Mouse (Mus musculus) testis, adult 2 months (tissue): ENCODE data around the gene Hist2h2be. TPM values are rescaled to one million over a fixed set of nuclear protein-coding genes. Genes with fewer than 3 reads are reported as not detected.
A peak's percentile ranks its signal among the peaks of the same experiment; 100 is the strongest.

Experiments used
- H3K27ac ChIP-seq: fragments of 200-500 bp; 2 replicates; pipeline ENCODE4 v1.5.1; 2012; ENCODE audit warnings: low read depth, low read length; ENCODE audit not compliant: control insufficient read depth, insufficient read depth
- H3K27me3 ChIP-seq: fragments of 200-500 bp; 2 replicates; pipeline ENCODE4 v1.6.1; 2012; ENCODE audit warnings: mild to moderate bottlenecking, low read length, moderate library complexity; ENCODE audit not compliant: control insufficient read depth, insufficient read depth
- H3K36me3 ChIP-seq: fragments of 200-500 bp; 2 replicates; pipeline ENCODE4 v1.6.1; 2012; ENCODE audit warnings: mild to moderate bottlenecking, low read length; ENCODE audit not compliant: control insufficient read depth, insufficient read depth
- H3K4me1 ChIP-seq: fragments of 200-500 bp; 2 replicates; pipeline ENCODE4 v1.6.1; 2012; ENCODE audit warnings: low read length; ENCODE audit not compliant: control insufficient read depth, insufficient read depth
- H3K4me3 ChIP-seq: fragments of 200-500 bp; 2 replicates; pipeline ENCODE4 v1.5.1; 2012; ENCODE audit warnings: low read depth, mild to moderate bottlenecking, low read length, moderate library complexity, mixed read lengths; ENCODE audit not compliant: control insufficient read depth
- CTCF ChIP-seq: fragments of 200-500 bp; IDR thresholded peaks from 2 replicates; pipeline ENCODE4 v1.5.1; 2012; ENCODE audit warnings: low read depth, mild to moderate bottlenecking, inconsistent platforms, low read length, moderate library complexity; ENCODE audit not compliant: control insufficient read depth, insufficient read depth, insufficient replicate concordance
- POLR2A ChIP-seq: fragments of 200-500 bp; IDR thresholded peaks from 2 replicates; pipeline ENCODE4 v1.6.1; 2012; ENCODE audit warnings: low read depth, mild to moderate bottlenecking, inconsistent platforms, low read length, moderate library complexity; ENCODE audit not compliant: control insufficient read depth
- polyA plus RNA-seq: library from polyadenylated mRNA; depleted of rRNA; stranded (reverse); fragments of >200 nt; gene quantifications from 2 replicates; pipeline ENCODE4 v1.2.3, GENCODE M21; 2012

Hist2h2be gene
- polyA plus RNA-seq, 1 experiment = 13.0 TPM

DNA sequence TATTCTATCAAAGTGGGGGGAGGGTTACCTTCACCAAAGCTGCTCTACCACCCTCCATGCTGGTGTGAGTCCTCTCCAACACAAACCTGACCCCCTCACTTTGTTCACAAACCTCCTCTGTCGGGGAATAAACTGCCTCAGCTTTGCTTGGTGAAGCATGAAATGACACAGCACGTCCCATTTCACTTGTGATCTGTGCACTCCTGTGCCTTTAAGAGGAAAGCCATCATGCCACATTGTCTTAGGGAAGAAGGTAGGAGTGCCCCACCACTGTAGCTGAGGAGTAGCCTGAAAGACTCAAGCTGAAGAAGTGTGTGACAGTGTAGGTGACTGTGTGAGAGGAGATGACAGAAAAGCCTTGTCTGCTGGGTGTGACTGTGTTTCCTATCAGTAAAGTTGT, 4.5 kb downstream of the Hist2h2be start:
- H3K4me3 ChIP-seq = no peak overlapping the region
- no peaks in the 10 kb centered on the region for H3K36me3 ChIP-seq
- no peaks in the 10 kb centered on the region for H3K27me3 ChIP-seq
- H3K27ac ChIP-seq = no peak overlapping the region
- no peaks in the 10 kb centered on the region; the same call in 1 of the 2 replicates for H3K4me1 ChIP-seq
- TF ChIP-seq POLR2A (no peak), CTCF (no peak)

DNA sequence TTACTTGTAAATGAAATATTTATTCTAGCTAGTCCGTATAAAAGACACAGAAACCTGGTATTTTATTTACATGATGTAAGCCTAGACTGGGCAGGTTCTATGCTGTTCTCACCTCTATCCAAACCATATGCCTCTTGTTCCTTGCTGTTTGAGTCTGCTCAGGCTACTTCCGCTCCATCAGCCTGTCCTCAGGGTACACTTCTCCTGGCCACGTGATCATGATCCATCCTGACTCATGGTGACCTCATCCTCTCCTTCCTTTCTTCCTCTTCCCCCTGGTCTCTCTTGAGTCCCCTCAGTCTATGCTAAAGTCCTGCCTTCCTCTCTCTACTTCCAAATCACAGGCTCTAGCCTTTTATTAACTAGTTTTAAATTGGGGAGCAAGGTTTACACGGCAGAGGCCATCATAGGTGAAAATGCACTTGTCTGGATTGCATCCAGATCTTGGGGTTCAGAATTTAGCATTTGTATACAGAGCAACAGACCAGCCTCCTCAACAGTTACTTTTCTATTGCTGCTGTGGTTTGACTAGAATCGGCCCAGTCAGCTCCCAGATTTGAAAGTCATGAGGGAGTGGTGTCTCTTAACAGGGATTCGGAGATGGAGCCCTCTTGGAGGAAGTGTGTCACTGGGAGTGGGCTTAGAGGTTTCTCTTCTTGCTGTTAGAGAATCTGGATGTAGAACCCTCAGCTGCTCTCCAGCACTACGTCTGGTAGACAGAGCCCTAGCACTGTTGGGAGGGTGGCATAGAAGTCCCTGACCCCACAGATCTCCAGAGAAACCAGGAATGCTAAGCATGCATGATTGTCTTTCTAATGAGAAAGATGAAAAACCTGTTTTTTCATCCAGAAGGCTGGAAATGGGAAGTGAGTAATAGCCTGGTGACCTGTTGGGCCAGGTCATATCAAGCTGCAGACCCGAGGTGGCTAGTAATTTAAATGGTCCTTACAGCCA, 6.1 kb downstream of the Hist2h2be start:
- Histone ChIP-seq H3K27ac (no peak overlapping the region), H3K4me3 (no peak overlapping the region), H3K36me3 (no peaks in the 10 kb centered on the region), H3K27me3 (no peaks in the 10 kb centered on the region), H3K4me1 (no peaks in the 10 kb centered on the region)
- TF ChIP-seq CTCF = no peak
- TF ChIP-seq POLR2A = no peak

DNA sequence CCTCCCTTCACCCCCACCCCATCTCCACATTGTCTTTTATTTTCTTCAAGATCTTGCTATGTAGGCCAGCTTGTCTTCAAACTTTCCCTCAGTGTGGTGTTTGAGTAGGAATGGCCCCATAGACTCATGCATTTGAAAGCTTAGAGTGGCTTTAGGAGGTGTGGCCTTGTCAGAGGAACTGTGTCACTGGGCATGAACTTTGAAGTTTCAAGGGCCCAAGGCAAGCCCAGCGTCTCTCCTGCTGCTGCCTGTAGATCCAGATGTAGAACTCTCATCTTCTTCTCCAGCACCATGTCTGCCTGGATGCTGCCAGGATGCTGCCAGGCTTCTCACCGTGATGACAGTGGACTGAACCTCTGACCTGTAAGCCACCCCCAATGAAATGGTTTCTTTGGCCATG, 7.9 kb downstream of the Hist2h2be start:
- H3K36me3 ChIP-seq = no peaks in the 10 kb centered on the region
- no peak overlapping the region for H3K4me3 ChIP-seq
- TF ChIP-seq CTCF = no peak
- TF ChIP-seq POLR2A = no peak
- H3K27me3 ChIP-seq = no peaks in the 10 kb centered on the region
- H3K4me1 ChIP-seq = no peaks in the 10 kb centered on the region
- no peak overlapping the region for H3K27ac ChIP-seq

DNA sequence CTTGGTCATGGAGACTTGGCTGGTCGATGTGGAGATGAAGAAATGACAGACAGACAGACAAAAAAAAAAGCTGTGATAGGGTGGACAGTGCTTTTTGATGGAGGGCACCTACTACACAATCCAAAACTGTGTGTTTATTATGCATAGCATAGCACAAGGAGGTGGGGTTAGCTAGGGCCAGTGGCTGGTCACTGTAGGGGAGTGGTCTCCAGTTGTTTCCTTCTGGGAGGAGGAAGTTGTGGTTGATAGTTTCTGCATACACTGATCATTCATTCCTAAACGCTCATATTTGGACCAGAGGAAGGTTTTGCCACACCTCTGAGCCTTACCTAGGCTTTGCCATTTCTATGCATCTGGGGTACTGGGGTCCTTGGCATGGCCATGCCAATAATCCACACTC, 9.5 kb downstream of the Hist2h2be start:
- H3K4me1 ChIP-seq = no peaks in the 10 kb centered on the region
- H3K27me3 ChIP-seq = no peaks in the 10 kb centered on the region
- TF ChIP-seq CTCF = no peak
- no peak for TF ChIP-seq POLR2A
- no peak overlapping the region for H3K4me3 ChIP-seq
- H3K36me3 ChIP-seq = no peaks in the 10 kb centered on the region
- no peak overlapping the region for H3K27ac ChIP-seq

DNA sequence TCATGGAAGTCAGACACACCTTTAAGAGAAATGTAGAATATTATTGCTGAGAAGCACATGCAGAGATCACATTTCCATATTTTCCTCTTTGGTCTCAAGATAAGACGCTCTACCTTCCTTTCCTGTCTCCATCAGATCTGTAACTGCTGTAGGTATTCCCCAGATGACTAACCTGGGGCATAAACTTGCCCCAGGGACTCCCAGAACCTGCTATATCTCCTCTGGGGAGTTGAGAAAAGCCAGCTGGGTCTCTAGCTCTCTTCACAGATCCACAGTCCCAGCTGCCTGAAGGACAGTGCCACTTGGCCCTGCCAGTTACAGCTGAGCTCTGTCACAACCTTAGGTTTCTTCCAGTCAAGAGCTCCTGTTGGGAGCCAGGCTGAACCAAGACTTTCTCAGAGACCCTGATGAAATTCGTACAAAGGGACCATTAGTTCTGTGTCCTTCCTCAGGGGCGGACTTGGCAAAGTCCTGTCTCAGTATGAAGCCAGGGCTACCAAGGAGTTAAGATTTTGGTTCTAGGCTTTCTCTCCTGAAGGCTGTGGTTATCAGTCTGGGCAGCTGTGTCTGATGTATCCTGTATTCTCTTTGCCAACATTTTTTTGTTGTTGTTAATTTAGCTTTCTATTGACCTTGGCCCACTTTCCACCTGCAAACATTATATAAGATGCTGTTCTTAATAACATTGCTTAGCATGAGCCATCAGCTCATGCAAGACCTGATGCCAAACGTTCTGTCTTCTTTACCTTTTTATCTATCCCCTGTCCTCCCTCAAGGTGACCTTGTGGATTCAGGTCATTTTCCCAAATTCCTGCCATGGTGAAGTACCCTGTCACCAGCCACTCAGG, 10.2 kb downstream of the Hist2h2be start:
- H3K36me3 ChIP-seq = no peaks in the 10 kb centered on the region
- H3K27ac ChIP-seq = peak overlapping the region; percentile 40; the same call in 1 of the 2 replicates
- H3K4me1 ChIP-seq = no peaks in the 10 kb centered on the region
- no peaks in the 10 kb centered on the region for H3K27me3 ChIP-seq
- no peak overlapping the region for H3K4me3 ChIP-seq
- no peak for TF ChIP-seq POLR2A
- TF ChIP-seq CTCF = no peak

DNA sequence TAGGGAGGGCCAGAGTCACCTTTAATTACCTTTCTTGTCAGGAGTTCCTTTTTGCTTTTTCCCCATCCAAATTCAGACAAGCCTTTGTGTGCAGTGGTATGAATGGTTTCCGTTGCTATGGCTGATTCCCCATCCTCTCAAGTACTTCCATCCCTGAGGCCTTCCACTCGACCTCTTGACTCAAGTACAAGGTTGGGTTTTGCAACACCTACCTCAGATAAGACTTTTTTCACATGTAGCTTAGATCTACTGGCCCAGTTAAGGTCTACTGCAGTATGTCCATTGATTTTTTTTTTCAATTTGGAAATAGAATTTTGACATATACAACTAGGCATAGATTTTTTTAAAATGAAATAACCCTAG, 10.8 kb downstream of the Hist2h2be start:
- TF ChIP-seq CTCF (no peak), POLR2A (no peak)
- Histone ChIP-seq H3K27me3 (no peaks in the 10 kb centered on the region), H3K4me1 (no peaks in the 10 kb centered on the region), H3K27ac (no peak overlapping the region; the same call in 1 of the 2 replicates), H3K4me3 (no peak overlapping the region), H3K36me3 (no peaks in the 10 kb centered on the region)

DNA sequence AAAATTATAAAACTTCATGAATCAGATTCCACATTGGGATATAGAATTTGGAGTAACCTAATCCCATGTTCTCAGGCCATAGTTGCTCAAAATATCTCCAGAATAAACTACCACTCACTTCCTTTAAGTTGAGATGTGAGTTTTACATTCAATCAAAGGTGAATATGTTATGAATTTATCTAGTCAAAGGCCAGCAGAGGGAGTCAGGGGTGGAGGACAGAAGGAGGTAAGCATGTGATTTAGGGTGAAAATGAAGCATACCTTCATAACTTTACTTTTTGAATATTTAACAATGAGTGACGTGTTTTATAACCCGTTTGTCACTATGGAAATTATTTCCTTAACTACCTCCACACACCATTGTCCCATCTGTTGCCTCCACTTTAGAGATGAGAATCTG, 14.0 kb downstream of the Hist2h2be start:
- TF ChIP-seq CTCF (no peak), POLR2A (no peak)
- no peak overlapping the region for H3K27ac ChIP-seq
- H3K36me3 ChIP-seq = no peaks in the 10 kb centered on the region
- H3K4me3 ChIP-seq = no peak overlapping the region
- H3K27me3 ChIP-seq = no peaks in the 10 kb centered on the region
- peaks cover 3% of the 10 kb centered on the region; the same call in 1 of the 2 replicates for H3K4me1 ChIP-seq
